Comparison of ENCODE assay signal across 27 mouse cellular contexts in genomic region chr3:40405095-40405948, GRCm38 (mm10).
DNase-seq lines count a peak whose midpoint lies in the region; ATAC-seq and TF ChIP-seq lines count a peak whose summit lies in the region.
"Had no signal": no experiment of that assay in that cellular context is flagged by ENCODE, and none has a peak within 500 bp of the region (broad histone marks: within the 10 kb centered on the region; RNA-seq: fewer than 3 reads in every experiment).

No protein-coding gene starts in this region.

- H3K9me3 ChIP-seq in embryonic facial prominence, embryonic 14.5 days (ENCODE audit: control insufficient read depth, low read length) = no peaks in the 10 kb centered on the region
- H3K9me3 ChIP-seq in embryonic facial prominence, embryonic 10.5 days = no peaks in the 10 kb centered on the region
- no peaks in the 10 kb centered on the region for H3K9me3 ChIP-seq in kidney, embryonic 16.5 days (ENCODE audit: low read length)
- H3K9me3 ChIP-seq in limb, embryonic 10.5 days (replicated peaks) = no peaks in the 10 kb centered on the region
- H3K9me3 ChIP-seq: forebrain, embryonic 15.5 days; heart, embryonic 13.5 days; hindbrain, embryonic 10.5 days; hindbrain, embryonic 15.5 days; limb, embryonic 15.5 days; midbrain, embryonic 12.5 days had no signal

- no peaks in the 10 kb centered on the region for H3K27me3 ChIP-seq in embryonic facial prominence, embryonic 14.5 days (replicated peaks; ENCODE audit: control insufficient read depth, insufficient read depth, low read length)
- H3K27me3 ChIP-seq in embryonic facial prominence, embryonic 10.5 days (replicated peaks; ENCODE audit: low read depth, poor library complexity, severe bottlenecking) = no peaks in the 10 kb centered on the region
- no peaks in the 10 kb centered on the region for H3K27me3 ChIP-seq in kidney, embryonic 16.5 days (ENCODE audit: insufficient read depth, low read length)
- no peaks in the 10 kb centered on the region for H3K27me3 ChIP-seq in kidney, adult 2 months (replicated peaks; ENCODE audit: control insufficient read depth, insufficient read depth, low read length)
- H3K27me3 ChIP-seq in limb, embryonic 10.5 days (ENCODE audit: low read depth, poor library complexity, severe bottlenecking) = peaks cover 15% of the 10 kb centered on the region; the same call in 1 of the 2 replicates
- H3K27me3 ChIP-seq: forebrain, embryonic 15.5 days; heart, embryonic 13.5 days; hindbrain, embryonic 15.5 days; limb, embryonic 15.5 days; midbrain, embryonic 12.5 days; neural tube, embryonic 12.5 days had no signal

- no peak overlapping the region for H3K9ac ChIP-seq in embryonic facial prominence, embryonic 14.5 days (ENCODE audit: low read depth, low read length)
- no peak overlapping the region for H3K9ac ChIP-seq in kidney, embryonic 16.5 days (replicated peaks; ENCODE audit: low read length)
- H3K9ac ChIP-seq: forebrain, embryonic 15.5 days; heart, embryonic 13.5 days; hindbrain, embryonic 15.5 days; limb, embryonic 15.5 days; liver, embryonic 14.5 days; midbrain, embryonic 12.5 days; neural tube, embryonic 12.5 days had no signal

- H3K4me3 ChIP-seq in embryonic facial prominence, embryonic 14.5 days (ENCODE audit: low read depth, low read length) = no peak overlapping the region
- no peak overlapping the region for H3K4me3 ChIP-seq in embryonic facial prominence, embryonic 10.5 days
- H3K4me3 ChIP-seq in kidney, embryonic 16.5 days (ENCODE audit: low read length) = no peak overlapping the region
- H3K4me3 ChIP-seq in kidney, adult 2 months (ENCODE audit: insufficient read depth, low read depth, low read length) = no peak overlapping the region
- no peak overlapping the region for H3K4me3 ChIP-seq in limb, embryonic 10.5 days
- H3K4me3 ChIP-seq: forebrain, embryonic 15.5 days; heart, embryonic 13.5 days; hindbrain, embryonic 10.5 days; hindbrain, embryonic 15.5 days; limb, embryonic 15.5 days; midbrain, embryonic 12.5 days; myocyte; neural tube, embryonic 12.5 days had no signal

- H3K36me3 ChIP-seq in embryonic facial prominence, embryonic 14.5 days (ENCODE audit: control insufficient read depth, insufficient read depth, low read length) = no peaks in the 10 kb centered on the region
- no peaks in the 10 kb centered on the region for H3K36me3 ChIP-seq in embryonic facial prominence, embryonic 10.5 days (replicated peaks)
- no peaks in the 10 kb centered on the region for H3K36me3 ChIP-seq in kidney, embryonic 16.5 days (ENCODE audit: insufficient read depth, low read length)
- H3K36me3 ChIP-seq in kidney, adult 2 months (ENCODE audit: control insufficient read depth, insufficient read depth, low read length) = no peaks in the 10 kb centered on the region
- H3K36me3 ChIP-seq in limb, embryonic 10.5 days = no peaks in the 10 kb centered on the region
- H3K36me3 ChIP-seq: forebrain, embryonic 15.5 days; heart, embryonic 13.5 days; hindbrain, embryonic 10.5 days; hindbrain, embryonic 15.5 days; limb, embryonic 15.5 days; midbrain, embryonic 12.5 days; neural tube, embryonic 12.5 days had no signal

- 52% methylated on average over 18 of the region's 18 CpGs for WGBS in embryonic facial prominence, embryonic 14.5 days
- WGBS in embryonic facial prominence, embryonic 10.5 days = 78% methylated on average over 18 of the region's 18 CpGs
- WGBS in kidney, embryonic 16.5 days = 36% methylated on average over 18 of the region's 18 CpGs
- 52% methylated on average over 18 of the region's 18 CpGs for WGBS in kidney, adult 2 months
- WGBS in limb, embryonic 10.5 days = 61% methylated on average over 18 of the region's 18 CpGs

- TF ChIP-seq POLR2A in kidney, adult 2 months (IDR thresholded peaks at IDR 0.05; ENCODE audit: low read depth, low read length) = no peak

- peak; percentile 42 for DNase-seq in embryonic facial prominence, embryonic 14.5 days (ENCODE audit: low spot score)
- DNase-seq in embryonic facial prominence, embryonic 10.5 days (ENCODE audit: low spot score) = no peak
- no peak for DNase-seq in kidney, adult 2 months
- no peak for DNase-seq in limb, embryonic 10.5 days (ENCODE audit: low spot score)
- DNase-seq in mesoderm, embryonic 11.5 days (ENCODE audit: low read depth, low spot score) = peak; percentile 37
- no peak for DNase-seq in frontal cortex, postnatal 10 days (ENCODE audit: low spot score in 2 of 2)
- DNase-seq: adrenal gland, postnatal 14 days; cerebellum, adult 11-12 months; cerebellum, adult 9-11 months; heart, postnatal 10 days; kidney, adult 8-10 months; layer of hippocampus, adult 9-11 months; lung, adult 2 months; right cerebral cortex, adult 18-20 months; thymus, adult 2 months; thymus, postnatal 36 days had no signal

- H3K4me2 ChIP-seq in embryonic facial prominence, embryonic 14.5 days (ENCODE audit: low read depth, low read length) = no peak overlapping the region
- no peak overlapping the region for H3K4me2 ChIP-seq in kidney, embryonic 16.5 days (replicated peaks; ENCODE audit: low read depth, low read length)
- H3K4me2 ChIP-seq: forebrain, embryonic 15.5 days; heart, embryonic 13.5 days; hindbrain, embryonic 15.5 days; limb, embryonic 15.5 days; midbrain, embryonic 12.5 days; neural tube, embryonic 12.5 days had no signal

- H3K4me1 ChIP-seq in embryonic facial prominence, embryonic 14.5 days (ENCODE audit: control insufficient read depth, insufficient read depth, low read length) = no peaks in the 10 kb centered on the region
- H3K4me1 ChIP-seq in embryonic facial prominence, embryonic 10.5 days = peaks cover 15% of the 10 kb centered on the region
- peaks cover 10% of the 10 kb centered on the region for H3K4me1 ChIP-seq in kidney, embryonic 16.5 days (ENCODE audit: insufficient read depth, low read length)
- no peaks in the 10 kb centered on the region for H3K4me1 ChIP-seq in kidney, adult 2 months (ENCODE audit: control insufficient read depth, insufficient read depth, low read length)
- H3K4me1 ChIP-seq in limb, embryonic 10.5 days = peaks cover 29% of the 10 kb centered on the region
- H3K4me1 ChIP-seq: hindbrain, embryonic 15.5 days; midbrain, embryonic 12.5 days; neural tube, embryonic 12.5 days had no signal

- no peak overlapping the region for H3K27ac ChIP-seq in embryonic facial prominence, embryonic 14.5 days (replicated peaks; ENCODE audit: low read depth, low read length)
- H3K27ac ChIP-seq in embryonic facial prominence, embryonic 10.5 days (replicated peaks) = no peak overlapping the region
- peak overlapping the region; percentile 47; the same call in 1 of the 2 replicates for H3K27ac ChIP-seq in kidney, embryonic 16.5 days (ENCODE audit: low read length)
- H3K27ac ChIP-seq in kidney, adult 2 months (ENCODE audit: insufficient read depth, low read depth, low read length) = no peak overlapping the region
- peak overlapping the region; percentile 78 for H3K27ac ChIP-seq in limb, embryonic 10.5 days
- H3K27ac ChIP-seq: forebrain, embryonic 15.5 days; heart, embryonic 13.5 days; hindbrain, embryonic 15.5 days; limb, embryonic 15.5 days; liver, embryonic 14.5 days; midbrain, embryonic 12.5 days; neural tube, embryonic 12.5 days had no signal

- ATAC-seq in embryonic facial prominence, embryonic 14.5 days (ENCODE audit: low read depth) = no peak
- peak; percentile 60; the same call in 1 of the 2 replicates for ATAC-seq in kidney, embryonic 16.5 days (ENCODE audit: low FRiP score, low TSS enrichment)
- ATAC-seq: forebrain, embryonic 15.5 days; Patski had no signal

- no peak for TF ChIP-seq CTCF in kidney, adult 2 months (conservative IDR thresholded peaks at IDR 0.05; ENCODE audit: insufficient read depth, insufficient read length, low read depth, low read length)

Comparison
In these comparisons a context has a peak if more than half of its experiments do, and no peak if none do; other contexts are left out.
1. DNase-seq: peak in embryonic facial prominence, embryonic 14.5 days (single experiment) and mesoderm, embryonic 11.5 days (single experiment); none in embryonic facial prominence, embryonic 10.5 days (single experiment), kidney, adult 2 months (single experiment), limb, embryonic 10.5 days (single experiment) and frontal cortex, postnatal 10 days (0 of 2).
2. H3K27ac ChIP-seq: peak in kidney, embryonic 16.5 days (single experiment) and limb, embryonic 10.5 days (single experiment); none in embryonic facial prominence, embryonic 14.5 days (single experiment), embryonic facial prominence, embryonic 10.5 days (single experiment) and kidney, adult 2 months (single experiment).